In the genomic region with DNA sequence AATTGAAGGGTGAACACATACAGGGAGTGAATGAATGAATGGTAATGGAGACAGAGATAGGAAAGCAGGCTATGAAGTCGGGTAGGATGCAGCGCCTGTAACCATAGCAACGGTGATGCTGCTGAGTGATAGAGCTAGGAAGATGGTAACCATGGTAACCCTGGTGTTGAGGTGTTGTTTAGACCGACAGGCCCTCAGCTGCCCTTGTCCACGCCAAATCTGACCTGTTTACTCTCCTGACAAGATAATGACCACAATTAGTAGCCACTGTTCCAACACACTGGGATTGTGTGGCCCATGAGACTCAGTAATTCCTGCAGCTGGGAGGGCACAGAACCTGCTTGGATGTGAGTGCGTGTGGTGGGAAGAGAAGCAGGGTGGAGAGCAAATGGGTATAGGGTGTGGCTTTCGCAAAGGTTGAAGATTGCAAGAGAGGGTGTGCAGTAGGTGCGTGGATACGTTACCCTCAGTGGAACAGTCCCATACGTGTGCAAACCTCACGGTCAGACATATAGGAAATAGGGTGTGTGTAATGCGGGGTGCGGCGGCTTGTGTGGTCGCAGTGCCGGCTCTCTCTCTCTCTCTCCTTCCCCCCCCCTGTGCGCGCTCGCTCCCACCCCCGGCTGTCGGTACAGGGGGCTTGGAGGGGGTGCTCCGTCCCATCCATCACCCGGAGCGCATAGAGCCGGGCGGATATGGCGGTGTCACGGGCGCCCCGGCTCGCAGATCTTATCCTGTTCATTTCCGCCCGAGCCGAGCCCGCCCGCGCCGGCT, we compare ENCODE assay signal across 8 mouse cellular contexts.
A peak's percentile ranks its signal among the peaks of the same experiment; 100 is the strongest.
DNase-seq lines count a peak whose midpoint lies in the region; ATAC-seq and TF ChIP-seq lines count a peak whose summit lies in the region.

No protein-coding gene starts in this region.

- H3K9me3 ChIP-seq in hindbrain, embryonic 11.5 days (ENCODE audit: control insufficient read depth, low read length): no peaks in the 10 kb centered on the region

- peak overlapping the region; percentile 82 for H3K4me2 ChIP-seq in hindbrain, embryonic 11.5 days (replicated peaks; ENCODE audit: low read depth, low read length)

- no peaks in the 10 kb centered on the region for H3K36me3 ChIP-seq in testis, adult 2 months (ENCODE audit: control insufficient read depth, insufficient read depth, low read length)
- H3K36me3 ChIP-seq in hindbrain, embryonic 11.5 days (ENCODE audit: control insufficient read depth, insufficient read depth, low read length): no peaks in the 10 kb centered on the region

- peak; percentile 85 for ATAC-seq in hindbrain, embryonic 11.5 days (ENCODE audit: low FRiP score)
- no peak for ATAC-seq in megakaryocyte progenitor cell, adult 5-6 weeks (replicated peaks; ENCODE audit: poor library complexity)

- TF ChIP-seq POLR2A in testis, adult 2 months (IDR thresholded peaks at IDR 0.05; ENCODE audit: control insufficient read depth, low read depth, low read length): no peak

- WGBS in hindbrain, embryonic 11.5 days: 2% methylated on average over 28 of the region's 38 CpGs

- no peak for TF ChIP-seq CTCF in testis, adult 2 months (IDR thresholded peaks at IDR 0.05; ENCODE audit: control insufficient read depth, insufficient read depth, insufficient replicate concordance, low read depth, low read length)
- TF ChIP-seq CTCF in left cerebral cortex, adult 2 months (IDR thresholded peaks at IDR 0.05): no peak

- H3K27ac ChIP-seq in testis, adult 2 months (ENCODE audit: control insufficient read depth, insufficient read depth, low read depth, low read length): no peak overlapping the region
- peak overlapping the region; percentile 18 for H3K27ac ChIP-seq in hindbrain, embryonic 11.5 days (ENCODE audit: low read depth, low read length)
- H3K27ac ChIP-seq in left cerebral cortex, adult 2 months: peak overlapping the region; percentile 98

- peaks cover 4% of the 10 kb centered on the region for H3K27me3 ChIP-seq in testis, adult 2 months (ENCODE audit: control insufficient read depth, insufficient read depth, low read length)
- H3K27me3 ChIP-seq in hindbrain, embryonic 11.5 days (ENCODE audit: control insufficient read depth, insufficient read depth, low read length): peaks cover 24% of the 10 kb centered on the region

- DNase-seq in testis, postnatal 14 days (ENCODE audit: low spot score): no peak
- DNase-seq in embryo, embryonic 10 days (ENCODE audit: low spot score): peak; percentile 87
- DNase-seq in hindbrain, embryonic 11.5 days (ENCODE audit: low spot score): peak; percentile 85
- peak; percentile 69 to 78 for DNase-seq in left cerebral cortex, adult 2 months (ENCODE audit: extremely low spot score in 1 of 2, low spot score in 2 of 2)
- DNase-seq in natural killer cell, adult 2 months (ENCODE audit: low spot score in 2 of 2): peak; percentile 40 to 58
- no peak for DNase-seq in gastrocnemius, adult 8-10 months (ENCODE audit: low spot score in 2 of 2)

- H3K4me1 ChIP-seq in testis, adult 2 months (ENCODE audit: control insufficient read depth, insufficient read depth, low read length): peaks cover 8% of the 10 kb centered on the region
- H3K4me1 ChIP-seq in hindbrain, embryonic 11.5 days (replicated peaks; ENCODE audit: control insufficient read depth, insufficient read depth, low read length): peaks cover 10% of the 10 kb centered on the region

- peak overlapping the region; percentile 23 for H3K4me3 ChIP-seq in testis, adult 2 months (ENCODE audit: control insufficient read depth, low read depth, low read length)
- peak overlapping the region; percentile 44 for H3K4me3 ChIP-seq in hindbrain, embryonic 11.5 days (ENCODE audit: low read depth, low read length)
- H3K4me3 ChIP-seq in left cerebral cortex, adult 2 months: peak overlapping the region; percentile 52

- intact Hi-C loops in left cerebral cortex, adult 2 months (cut with DNase I): loop anchor here (2.0 kb wide), 1 partner anchor 57 kb away; no protein-coding TSS in a partner anchor

- peak overlapping the region; percentile 52 for H3K9ac ChIP-seq in hindbrain, embryonic 11.5 days (ENCODE audit: low read depth, low read length)

Comparison
In these comparisons a context has a peak if more than half of its experiments do, and no peak if none do; other contexts are left out.
1. DNase-seq: peak in embryo, embryonic 10 days (single experiment), hindbrain, embryonic 11.5 days (single experiment), left cerebral cortex, adult 2 months (2 of 2) and natural killer cell, adult 2 months (2 of 2); none in testis, postnatal 14 days (single experiment) and gastrocnemius, adult 8-10 months (0 of 2).
2. Peak in every context shown above with its lines, with median percentiles within 50 percentile points of each other: H3K4me3 ChIP-seq.